Mouse (Mus musculus) frontal cortex, postnatal 14 days (tissue): Measurements from ENCODE around the gene Zkscan3.
"Not testable (repeated sequence)": the region's sequence is repeated elsewhere in the genome, so short reads cannot be mapped to it uniquely, and the experiment has no call there.

ENCODE experiments used
- DNase-seq, 2 experiments: peaks; one replicate each; pipeline ENCODE4 v3.0.0; 2022; ENCODE audit warnings: low spot score in 2 of 2

Gene Zkscan3

DNA sequence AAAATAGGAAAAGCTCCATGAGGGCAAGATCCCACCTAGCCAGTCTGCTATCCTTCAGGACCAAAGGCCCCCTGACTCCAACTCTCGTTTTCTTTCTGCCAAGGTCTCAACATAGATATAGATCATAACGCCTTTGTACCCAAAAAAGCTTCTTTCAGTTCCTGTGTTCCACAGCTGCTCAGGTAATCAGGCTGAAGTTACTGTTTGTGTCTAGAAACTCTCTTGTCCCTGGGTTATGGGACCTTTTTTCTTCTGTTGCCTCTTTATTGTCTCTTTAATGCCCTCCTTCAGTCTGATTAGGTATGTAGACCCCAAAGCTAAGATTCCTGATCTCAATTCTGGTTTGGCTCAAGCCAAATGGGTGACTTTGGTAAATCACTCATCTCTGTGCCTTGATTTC lies 5.1 kb downstream of the Zkscan3 start:
- DNase-seq = no peak

DNA sequence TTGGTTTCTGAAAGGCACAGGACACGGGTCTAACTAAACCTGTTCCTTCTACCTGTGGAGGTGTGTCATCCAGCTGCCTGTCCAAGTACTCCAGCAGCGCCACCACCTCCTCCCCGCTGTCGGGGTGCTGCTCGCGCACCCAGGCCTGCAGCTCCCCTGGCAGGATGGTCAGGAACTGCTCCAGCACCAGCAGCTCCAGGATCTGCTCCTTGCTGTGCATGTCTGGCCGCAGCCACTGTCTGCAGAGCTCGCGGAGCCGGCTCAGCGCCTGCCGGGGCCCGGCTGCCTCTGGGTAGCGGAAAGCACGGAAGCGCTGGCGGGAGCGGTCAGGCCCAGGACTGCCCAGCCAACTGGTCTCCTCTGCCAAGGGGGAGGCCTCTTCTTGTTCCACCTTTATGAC lies 6.5 kb downstream of the Zkscan3 start:
- not testable (repeated sequence) for DNase-seq

DNA sequence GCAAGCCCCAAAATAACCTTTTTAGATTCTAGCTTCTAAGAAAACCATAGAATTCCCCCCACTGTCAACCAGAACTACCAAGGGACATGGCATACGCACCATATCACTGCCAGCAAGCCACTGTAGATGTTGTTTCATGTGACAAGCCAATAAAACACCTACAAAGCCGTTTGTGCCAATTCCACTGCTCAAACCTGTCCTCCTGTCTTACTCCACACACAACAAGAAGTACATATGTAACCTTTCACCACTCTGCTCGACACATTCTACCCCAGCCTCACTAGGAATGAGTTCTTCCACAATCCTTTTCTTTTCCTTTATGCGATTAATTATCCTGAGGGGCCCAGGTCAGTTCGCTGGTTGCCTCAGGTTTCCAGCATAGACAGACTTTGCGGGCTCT lies 6.9 kb downstream of the Zkscan3 start:
- DNase-seq = no peak

DNA sequence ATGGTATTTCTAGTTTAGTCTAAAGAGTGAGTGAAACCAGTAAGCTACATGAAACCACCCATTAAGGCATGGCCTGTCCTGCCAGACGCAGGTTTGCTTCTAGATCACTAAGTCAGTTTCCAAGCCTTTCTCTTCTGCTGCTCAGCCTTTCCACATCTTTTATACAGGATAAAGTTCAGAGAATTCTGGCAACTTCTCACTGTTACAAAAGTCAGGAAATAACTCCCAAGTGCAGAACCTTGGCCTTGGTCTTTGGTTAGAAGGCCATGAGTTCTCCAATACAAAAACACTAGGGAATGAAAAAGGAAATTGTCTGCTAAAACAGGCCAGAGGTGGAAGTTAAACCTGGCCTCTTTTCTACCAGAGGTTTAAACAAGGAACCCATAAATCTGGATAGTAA lies 7.3 kb downstream of the Zkscan3 start:
- DNase-seq = no peak

DNA sequence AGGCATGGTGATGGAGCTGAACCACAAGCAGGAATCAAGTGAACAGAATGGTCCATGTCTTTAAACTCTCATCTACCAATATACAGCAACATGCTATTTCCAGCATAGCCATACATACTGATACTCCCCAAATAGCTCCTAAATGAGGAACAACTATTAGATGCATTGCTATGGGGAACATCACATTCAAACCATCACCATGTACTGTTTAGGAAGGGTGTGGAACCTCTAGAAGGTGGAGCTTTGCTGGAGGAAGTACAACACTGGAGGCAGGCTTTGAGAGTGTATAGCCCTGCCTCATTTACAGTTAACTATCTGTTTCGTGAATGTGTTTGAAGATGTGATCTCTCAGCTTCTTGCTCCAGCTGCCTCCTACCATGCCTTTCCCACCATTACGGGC lies 24.8 kb downstream of the Zkscan3 start:
- DNase-seq = no peak

DNA sequence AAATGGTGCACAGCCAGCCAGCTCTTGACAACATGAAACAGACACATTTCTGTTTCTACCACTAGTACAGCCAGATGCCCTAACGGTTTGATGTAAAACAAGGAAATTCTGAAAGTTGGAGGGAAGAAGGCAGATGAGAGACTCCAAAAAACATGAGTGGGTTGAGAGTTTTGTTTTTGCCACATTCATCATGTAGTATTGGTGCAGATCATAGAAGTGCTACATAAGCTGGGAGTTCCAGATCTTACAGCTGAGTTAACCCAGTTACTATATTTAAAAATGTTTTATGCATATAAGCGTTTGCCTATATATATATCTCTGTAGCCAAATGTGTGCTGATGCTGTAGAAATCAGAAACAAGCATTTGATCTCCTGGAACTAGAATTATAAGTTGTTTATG lies 29.9 kb downstream of the Zkscan3 start:
- DNase-seq = no peak

DNA sequence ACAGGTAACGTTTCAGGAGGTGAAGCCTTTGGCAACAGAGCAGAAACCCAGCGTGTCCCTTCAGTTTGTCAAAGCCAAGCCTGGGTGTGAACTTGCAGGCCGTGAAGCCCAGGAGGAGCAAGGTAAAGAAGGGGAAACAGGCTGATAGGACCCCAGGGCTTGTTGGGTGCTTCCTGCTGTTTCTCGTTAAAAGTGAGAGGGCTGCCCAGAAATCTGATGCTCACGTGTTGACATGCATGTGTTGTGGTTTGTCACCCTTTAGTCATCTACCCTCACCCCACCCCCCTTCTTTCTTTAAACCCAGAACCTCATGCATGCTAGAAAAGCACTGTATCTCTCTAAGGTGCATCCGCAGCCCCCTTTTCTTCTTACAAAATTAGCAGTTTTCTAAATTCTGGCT lies 35.9 kb downstream of the Zkscan3 start:
- no peak for DNase-seq

DNA sequence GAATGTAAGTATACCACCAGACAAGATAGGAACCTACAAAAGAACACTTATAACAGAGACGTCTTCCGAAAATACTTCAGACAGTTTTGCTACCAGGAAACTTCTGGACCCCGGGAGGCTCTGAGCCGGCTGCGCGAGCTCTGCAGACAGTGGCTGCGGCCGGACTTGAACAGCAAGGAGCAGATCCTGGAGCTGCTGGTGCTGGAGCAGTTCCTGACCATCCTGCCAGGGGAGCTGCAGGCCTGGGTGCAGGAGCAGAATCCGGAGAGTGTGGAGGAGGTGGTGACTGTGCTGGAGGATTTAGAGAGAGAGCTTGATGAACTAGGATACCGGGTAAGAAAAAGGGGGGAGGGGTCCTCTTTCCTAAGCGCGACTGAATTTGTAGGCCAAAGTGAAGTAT lies 38.8 kb downstream of the Zkscan3 start:
- DNase-seq = no peak

DNA sequence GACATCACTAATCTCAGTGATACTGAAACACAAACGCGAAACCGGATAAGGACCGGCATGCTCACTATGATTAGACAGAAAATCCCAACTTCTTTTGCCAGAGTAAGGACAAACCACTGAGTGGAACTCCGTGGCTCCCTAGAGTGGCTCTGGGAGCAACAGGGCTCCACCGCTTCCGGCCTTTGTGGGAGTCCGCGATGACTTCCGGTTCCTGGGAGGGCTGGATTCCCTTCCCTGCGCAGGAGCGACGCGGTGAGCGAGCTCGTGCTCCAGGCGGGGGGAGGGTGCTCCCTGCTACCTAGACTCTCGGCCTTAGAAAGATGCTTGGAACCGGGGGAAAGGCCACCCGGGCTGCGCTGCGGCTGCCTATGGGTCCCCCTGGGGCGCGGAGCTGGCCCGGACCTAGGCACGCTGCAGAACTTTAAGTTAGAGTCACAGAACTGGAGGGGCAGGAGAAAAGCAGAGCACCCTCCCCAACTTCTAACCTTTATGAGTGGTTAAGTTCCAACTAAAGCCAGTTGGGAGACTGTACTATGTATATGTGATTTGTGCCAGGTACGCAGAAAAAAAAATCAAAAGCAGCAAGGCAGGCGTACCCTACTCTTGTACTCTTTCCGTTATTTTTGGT lies 39.8 kb downstream of the Zkscan3 start, which contains the start of gene Zscan12:
Zscan12 (plus strand) TSS at position 200 of the 628 bp plus-strand sequence.
- peak; percentile 79 to 82 for DNase-seq

DNA sequence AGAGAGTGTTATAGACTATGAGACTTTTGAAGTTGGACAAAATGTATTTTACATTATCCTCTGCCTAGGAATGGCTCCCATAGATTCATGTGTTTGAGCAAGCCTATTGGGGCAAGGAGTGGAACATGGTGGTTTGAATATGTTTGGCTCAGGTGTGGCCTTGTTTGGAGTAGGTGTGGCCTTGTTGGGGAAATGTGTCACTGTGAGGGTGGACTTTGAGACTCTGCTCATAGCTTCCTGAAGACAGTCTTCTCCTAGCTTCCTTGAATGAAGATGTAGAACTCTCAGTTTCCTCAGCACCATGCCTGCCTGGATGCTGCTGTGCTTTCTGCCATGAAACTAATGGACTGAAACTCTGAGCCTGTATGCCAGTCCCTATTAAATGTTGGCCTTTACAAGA lies 52.0 kb downstream of the Zkscan3 start:
- DNase-seq = no peak

DNA sequence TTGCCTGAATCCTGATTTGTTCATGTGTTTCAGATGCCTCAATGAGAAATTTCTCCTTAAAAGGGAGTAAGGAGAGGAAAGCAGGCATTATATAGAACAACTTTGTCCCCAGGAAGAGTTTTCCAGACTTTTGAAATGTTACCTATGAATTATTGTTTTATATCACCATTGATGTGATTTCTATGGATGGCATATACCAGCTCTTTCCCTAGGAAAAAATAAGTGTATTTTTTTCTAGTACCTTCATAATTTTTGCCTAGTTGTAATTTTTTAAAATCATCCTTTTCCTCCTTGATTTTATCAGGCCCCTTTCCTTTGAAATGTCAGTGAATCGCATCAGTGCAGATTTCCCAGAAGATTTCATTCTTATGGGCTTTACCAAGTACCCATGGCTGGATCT lies 55.9 kb downstream of the Zkscan3 start, which contains the start of gene Olfr1367:
Olfr1367 (plus strand) TSS at position 301 of the 400 bp plus-strand sequence.
- DNase-seq = no peak
